In the genomic region with DNA sequence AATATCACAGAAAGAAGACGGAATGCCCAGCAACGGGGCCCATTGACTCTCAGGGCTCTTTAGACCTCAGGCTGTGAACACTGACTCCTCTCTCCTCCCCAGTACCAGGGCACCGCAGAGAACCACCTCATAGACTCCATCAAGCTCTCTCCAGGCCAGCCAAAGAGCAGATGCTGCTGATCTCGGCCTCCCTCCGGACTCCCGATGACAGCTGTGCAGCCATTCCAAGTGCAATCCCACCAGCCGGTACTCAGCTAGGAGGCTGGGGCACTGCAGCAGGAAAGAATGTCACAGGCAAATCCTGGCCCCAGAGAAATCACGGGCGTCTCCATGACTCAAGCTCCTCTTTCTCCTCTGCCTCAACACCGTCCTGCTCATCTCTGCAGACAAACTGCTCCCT, we compare ENCODE assay signal across 28 mouse cellular contexts. TPM values are rescaled to one million over a fixed set of nuclear protein-coding genes. Genes with fewer than 3 reads are reported as not detected.
"Had no signal": no experiment of that assay in that cellular context is flagged by ENCODE, and none has a peak within 500 bp of the region (broad histone marks: within the 10 kb centered on the region; RNA-seq: fewer than 3 reads in every experiment).

No protein-coding gene starts in this region.

- H3K9me3 ChIP-seq: heart, embryonic 10.5 days; heart, embryonic 12.5 days; hindbrain, embryonic 10.5 days; hindbrain, embryonic 12.5 days; hindbrain, embryonic 15.5 days; intestine, embryonic 15.5 days; limb, embryonic 15.5 days; liver, embryonic 12.5 days had no signal

- H3K4me2 ChIP-seq: heart, embryonic 12.5 days; hindbrain, embryonic 12.5 days; hindbrain, embryonic 15.5 days; intestine, embryonic 15.5 days; limb, embryonic 15.5 days; liver, embryonic 12.5 days had no signal

- H3K36me3 ChIP-seq: heart, embryonic 10.5 days; heart, embryonic 12.5 days; hindbrain, embryonic 10.5 days; hindbrain, embryonic 12.5 days; hindbrain, embryonic 15.5 days; intestine, embryonic 15.5 days; limb, embryonic 15.5 days; liver, embryonic 12.5 days had no signal

- H3K9ac ChIP-seq: heart, embryonic 12.5 days; hindbrain, embryonic 12.5 days; hindbrain, embryonic 15.5 days; intestine, embryonic 15.5 days; limb, embryonic 15.5 days; liver, embryonic 12.5 days; liver, embryonic 14.5 days had no signal

- ATAC-seq: inflammation-experienced regulatory T-cells, adult 6 months; intestine, embryonic 15.5 days; intestine, postnatal 0 days; liver, embryonic 12.5 days had no signal

- H3K27me3 ChIP-seq: hindbrain, embryonic 12.5 days; hindbrain, embryonic 15.5 days; intestine, embryonic 15.5 days; limb, embryonic 15.5 days; liver, embryonic 12.5 days had no signal

- H3K4me1 ChIP-seq: hindbrain, embryonic 10.5 days; hindbrain, embryonic 12.5 days; hindbrain, embryonic 15.5 days; intestine, embryonic 15.5 days; limb, embryonic 15.5 days; liver, embryonic 12.5 days had no signal

- H3K4me3 ChIP-seq: gastrocnemius, adult 2 months; heart, embryonic 10.5 days; heart, embryonic 12.5 days; hindbrain, embryonic 10.5 days; hindbrain, embryonic 12.5 days; hindbrain, embryonic 15.5 days; intestine, embryonic 15.5 days; layer of hippocampus, adult 2 months; left cerebral cortex, adult 2 months; limb, embryonic 15.5 days; liver, embryonic 12.5 days had no signal

- H3K27ac ChIP-seq: gastrocnemius, adult 2 months; hindbrain, embryonic 10.5 days; hindbrain, embryonic 12.5 days; hindbrain, embryonic 15.5 days; intestine, embryonic 15.5 days; layer of hippocampus, adult 2 months; left cerebral cortex, adult 2 months; limb, embryonic 15.5 days; liver, embryonic 12.5 days; liver, embryonic 14.5 days had no signal

- DNase-seq: gastrocnemius, adult 2 months; gastrocnemius, postnatal 10 days; gastrocnemius, postnatal 25 days; heart, adult 18-20 months; heart, postnatal 10 days; heart, postnatal 4 days; kidney, adult 18-20 months; kidney, adult 8-10 months; kidney, postnatal 10 days; kidney, postnatal 25 days; kidney, postnatal 4 days had no signal

RNA-seq across cellular contexts. Expression of gene Slc26a9, which starts 32.3 kb away (rescaled TPM):
- total RNA-seq: gastrocnemius, adult 2 months; gastrocnemius, postnatal 10 days; gastrocnemius, postnatal 25 days; granulocyte monocyte progenitor cell, adult 5-6 weeks; heart, postnatal 10 days; heart, postnatal 25 days had no signal
- polyA plus RNA-seq: inflammation-experienced regulatory T-cells, adult 6 months; limb, embryonic 11.5 days; liver, adult 2 months; liver, embryonic 12.5 days had no signal
